Mouse (Mus musculus) limb, embryonic 10.5 days (tissue): ENCODE measurements around the gene Stau1. TPM values are rescaled to one million over a fixed set of nuclear protein-coding genes. Genes with fewer than 3 reads are reported as not detected.
A peak's percentile ranks its signal among the peaks of the same experiment; 100 is the strongest.

Experiments
- DNase-seq: peaks from one replicate; pipeline ENCODE4 v3.0.0-alpha.2; 2017; ENCODE audit warnings: low spot score
- H3K27ac ChIP-seq: fragments of 300-500 bp; sonication (generic); 2 replicates; pipeline ENCODE4 v1.5.1; 2016; ENCODE audit warnings: mild to moderate bottlenecking
- H3K27me3 ChIP-seq: fragments of 300-500 bp; sonication (generic); 2 replicates; pipeline ENCODE4 v1.6.1; 2016; ENCODE audit warnings: low read depth, mild to moderate bottlenecking; ENCODE audit not compliant: poor library complexity, severe bottlenecking
- H3K36me3 ChIP-seq: fragments of 300-500 bp; sonication (generic); 2 replicates; pipeline ENCODE4 v1.6.1; 2016; ENCODE audit warnings: mild to moderate bottlenecking, moderate library complexity
- H3K4me1 ChIP-seq: fragments of 300-500 bp; sonication (generic); 2 replicates; pipeline ENCODE4 v1.6.1; 2016
- H3K4me3 ChIP-seq: fragments of 300-500 bp; sonication (generic); 2 replicates; pipeline ENCODE4 v1.5.1; 2016; ENCODE audit warnings: mild to moderate bottlenecking, moderate library complexity
- H3K9me3 ChIP-seq: fragments of 300-500 bp; sonication (generic); replicated peaks from 2 replicates; pipeline ENCODE4 v1.6.1; 2016; ENCODE audit warnings: mild to moderate bottlenecking
- WGBS: fragments of 180-500 bp; shearing (Covaris S2); methylation state at CpG from one replicate; pipeline ENCODE4 v1.1.7; 2016; 5-methylcytosine and 5-hydroxymethylcytosine counted together
- polyA plus RNA-seq: library from polyadenylated mRNA; unstranded; fragments of >200 nt; fragmentation: Nextera tagmentation; extraction: Ambion mirVana; gene quantifications from 2 replicates; pipeline ENCODE4 v1.2.1, GENCODE M21; 2016

The Stau1 gene
- polyA plus RNA-seq, 1 experiment from 2014 or later: 98.3 TPM

DNA sequence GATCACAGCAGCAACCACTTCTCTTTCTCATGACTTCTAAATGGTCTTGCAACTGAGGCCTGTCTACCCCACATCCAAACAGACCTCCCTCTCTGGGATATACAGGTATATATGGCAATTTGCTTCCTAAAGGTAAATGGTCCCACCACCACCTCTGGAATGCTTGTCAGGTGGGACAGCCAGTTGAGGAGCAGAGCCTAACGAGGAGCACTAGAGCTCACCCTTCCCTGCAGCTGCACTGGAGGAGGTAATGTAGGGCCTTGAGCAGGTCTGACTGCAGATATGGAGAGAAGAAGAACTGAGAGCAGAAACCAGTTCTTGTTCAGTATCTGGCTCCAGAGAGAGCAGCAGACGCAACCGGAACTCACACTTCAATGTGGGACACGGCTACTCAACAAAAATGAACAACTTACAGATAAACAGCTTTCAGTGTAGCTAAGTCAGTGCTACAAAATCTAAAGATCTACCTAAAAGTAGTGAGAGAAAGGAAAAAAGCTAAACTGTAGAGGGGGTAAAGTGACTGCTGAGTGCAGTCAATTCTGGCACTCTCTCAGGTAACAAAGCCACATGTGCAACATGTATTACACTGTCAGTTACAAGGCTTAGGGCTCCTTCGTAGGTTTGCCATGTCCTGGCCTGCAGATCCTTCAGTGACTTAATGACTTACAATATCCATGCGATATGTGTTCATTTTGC is 21.8 kb downstream of the Stau1 start:
- H3K36me3 ChIP-seq: peaks cover 5% of the 10 kb centered on the region; the same call in 1 of the 2 replicates
- no peak for DNase-seq
- H3K27me3 ChIP-seq: no peaks in the 10 kb centered on the region
- H3K4me1 ChIP-seq: peaks cover 34% of the 10 kb centered on the region
- WGBS: 88% methylated on average over 6 of the region's 6 CpGs
- H3K4me3 ChIP-seq: no peak overlapping the region
- no peak overlapping the region for H3K27ac ChIP-seq
- no peaks in the 10 kb centered on the region for H3K9me3 ChIP-seq

DNA sequence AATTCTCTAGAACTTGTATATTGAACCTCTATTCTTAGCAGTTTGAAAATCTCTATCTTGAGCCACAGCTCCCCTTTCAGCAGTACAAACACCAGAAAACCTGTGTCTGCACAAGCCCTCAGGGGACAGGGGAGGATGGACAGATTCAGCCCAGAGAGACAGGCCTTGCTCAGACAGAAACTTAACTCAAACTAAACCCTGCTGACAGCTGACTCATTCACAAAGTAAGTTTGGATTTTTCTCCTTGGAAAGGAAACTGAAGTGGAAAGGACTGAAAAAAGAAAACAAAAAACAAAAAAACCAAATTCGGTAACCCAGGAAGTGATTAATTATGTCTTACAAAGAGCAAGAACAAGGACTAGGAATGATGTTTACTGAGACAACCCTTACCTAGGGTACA is 22.9 kb downstream of the Stau1 start:
- Histone ChIP-seq H3K27me3 (no peaks in the 10 kb centered on the region), H3K4me3 (no peak overlapping the region), H3K27ac (no peak overlapping the region), H3K4me1 (peaks cover 34% of the 10 kb centered on the region), H3K36me3 (peaks cover 5% of the 10 kb centered on the region; the same call in 1 of the 2 replicates), H3K9me3 (no peaks in the 10 kb centered on the region)
- DNase-seq: no peak
- 83% methylated on average over 1 of the region's 1 CpGs for whole genome bisulfite sequencing

DNA sequence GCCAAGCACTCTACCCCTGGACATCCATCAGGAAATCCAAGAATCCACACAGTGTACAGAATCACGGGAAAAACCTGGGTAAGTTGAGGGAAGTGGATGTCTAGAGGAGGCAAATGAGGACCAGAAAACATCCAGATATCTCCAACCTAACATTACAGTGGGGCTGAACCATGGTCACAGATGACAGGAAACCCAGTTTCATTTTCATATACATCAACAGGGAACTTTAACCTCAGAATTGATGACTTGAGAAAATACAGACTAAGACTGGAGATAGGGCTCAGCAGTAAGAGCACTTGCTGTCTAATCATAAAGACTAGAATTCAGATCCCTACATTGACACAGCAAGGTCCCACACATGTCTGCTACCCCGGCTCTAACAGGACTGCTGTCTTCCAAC is 31.3 kb downstream of the Stau1 start:
- 93% methylated on average over 2 of the region's 2 CpGs for WGBS
- H3K36me3 ChIP-seq: peaks cover 40% of the 10 kb centered on the region

DNA sequence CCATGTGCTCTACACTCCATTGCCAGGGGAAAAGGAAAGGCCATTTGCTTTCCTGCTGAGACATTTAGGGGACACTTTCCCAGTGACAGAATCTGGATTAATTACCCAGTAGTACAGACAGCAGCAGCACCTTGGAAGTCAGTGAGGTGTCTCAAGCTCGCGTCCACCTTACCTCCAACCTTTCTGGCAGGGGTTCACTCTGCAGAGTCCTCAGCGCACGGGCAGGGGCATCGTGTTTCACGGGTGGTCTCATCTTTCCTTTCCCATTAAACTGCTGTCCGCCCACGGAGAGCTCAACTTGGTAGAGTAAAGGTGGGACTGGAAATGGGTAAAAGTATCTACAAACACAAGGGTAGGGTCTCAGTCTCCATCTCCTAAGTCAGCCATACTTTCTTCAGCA is 32.8 kb downstream of the Stau1 start:
- no peak overlapping the region for H3K27ac ChIP-seq
- H3K36me3 ChIP-seq: peaks cover 55% of the 10 kb centered on the region
- DNase-seq: no peak
- H3K4me3 ChIP-seq: no peak overlapping the region
- WGBS: 71% methylated on average over 8 of the region's 8 CpGs
- H3K4me1 ChIP-seq: no peaks in the 10 kb centered on the region; the same call in 1 of the 2 replicates
- H3K27me3 ChIP-seq: no peaks in the 10 kb centered on the region
- H3K9me3 ChIP-seq: no peaks in the 10 kb centered on the region

More for the DNA sequence above, 31.3 kb downstream of the Stau1 start:
- no peak for DNase-seq
- H3K9me3 ChIP-seq: no peaks in the 10 kb centered on the region
- no peaks in the 10 kb centered on the region for H3K27me3 ChIP-seq
- no peak overlapping the region for H3K27ac ChIP-seq
- no peak overlapping the region for H3K4me3 ChIP-seq
- H3K4me1 ChIP-seq: no peaks in the 10 kb centered on the region; the same call in 1 of the 2 replicates

DNA sequence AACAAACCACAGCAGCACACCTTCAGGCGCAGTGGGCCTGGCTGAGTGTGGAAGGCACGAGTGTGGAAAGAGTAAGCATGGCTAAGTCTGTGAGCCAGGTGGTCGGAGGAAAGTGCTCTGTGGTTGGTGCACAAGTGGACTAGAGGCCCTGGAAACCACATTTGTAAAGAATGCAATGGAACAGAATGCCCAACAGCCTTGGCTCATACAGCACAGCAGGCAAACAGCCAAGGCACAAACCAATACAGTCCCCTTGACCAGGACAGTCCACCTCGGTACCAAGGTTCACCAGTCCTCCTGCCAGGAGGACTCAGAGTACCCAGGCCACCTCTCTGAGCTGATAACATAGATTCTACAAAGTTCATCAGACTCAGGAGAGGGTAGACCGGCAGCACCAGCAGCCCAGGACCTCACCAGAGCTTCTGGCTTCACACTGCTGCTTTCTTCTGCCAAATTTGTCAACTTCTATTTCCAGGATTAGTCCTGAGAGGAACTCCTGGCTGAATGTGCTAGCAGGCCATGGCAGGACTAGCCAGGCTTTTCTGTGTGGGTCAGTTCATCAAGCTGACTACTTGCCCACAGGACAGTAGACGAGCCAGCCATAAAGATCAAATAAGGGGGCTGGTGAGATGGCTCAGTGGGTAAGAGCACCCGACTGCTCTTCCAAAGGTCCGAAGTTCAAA is 35.3 kb downstream of the Stau1 start:
- no peaks in the 10 kb centered on the region; the same call in 1 of the 2 replicates for H3K4me1 ChIP-seq
- H3K4me3 ChIP-seq: no peak overlapping the region
- H3K27me3 ChIP-seq: no peaks in the 10 kb centered on the region
- H3K9me3 ChIP-seq: no peaks in the 10 kb centered on the region
- peaks cover 80% of the 10 kb centered on the region for H3K36me3 ChIP-seq
- DNase-seq: no peak
- 90% methylated on average over 8 of the region's 8 CpGs for WGBS
- no peak overlapping the region for H3K27ac ChIP-seq

DNA sequence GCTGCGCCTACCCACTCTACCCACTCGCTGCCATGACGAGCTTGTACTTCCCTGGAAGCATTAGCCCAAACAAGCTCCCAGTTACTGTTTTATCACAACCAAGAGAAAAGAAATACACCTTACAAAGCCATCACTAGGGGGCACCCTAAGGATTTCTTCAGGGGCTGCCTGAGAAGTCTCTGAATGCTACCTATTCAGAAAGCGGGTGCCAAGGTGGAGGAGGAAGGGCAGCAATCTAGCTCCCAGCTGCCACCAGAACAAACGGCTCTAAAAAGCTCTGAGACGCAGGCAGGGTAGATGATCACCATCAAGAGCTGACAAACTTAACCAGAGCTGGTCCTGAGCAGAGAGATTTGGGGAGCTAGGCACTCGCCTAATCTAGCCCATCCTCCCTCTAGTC is 39.3 kb downstream of the Stau1 start:
- Histone ChIP-seq H3K27ac (no peak overlapping the region), H3K4me3 (no peak overlapping the region), H3K27me3 (no peaks in the 10 kb centered on the region), H3K9me3 (no peaks in the 10 kb centered on the region), H3K36me3 (peaks cover 97% of the 10 kb centered on the region), H3K4me1 (no peaks in the 10 kb centered on the region)
- DNase-seq: no peak
- WGBS: 66% methylated on average over 7 of the region's 7 CpGs

DNA sequence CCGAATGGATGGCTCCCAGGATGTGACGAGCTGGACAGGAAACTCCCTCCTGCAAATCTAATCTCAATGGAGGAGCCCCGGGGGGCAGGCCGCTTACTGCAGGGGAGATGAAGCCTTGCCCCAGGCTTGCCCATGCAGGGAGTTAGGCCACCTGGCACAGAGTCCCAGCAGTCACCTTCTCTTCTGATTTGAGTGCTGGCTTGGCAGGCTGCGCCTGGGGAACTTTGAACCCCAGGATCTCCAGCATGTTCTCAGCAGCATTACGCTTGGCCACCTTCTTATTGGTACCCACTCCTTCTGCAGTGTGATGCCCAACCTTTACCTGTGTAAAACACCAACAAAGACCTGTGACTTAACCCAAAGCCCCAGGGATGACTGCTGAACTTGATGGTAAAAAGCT is 43.9 kb downstream of the Stau1 start:
- WGBS: 93% methylated on average over 6 of the region's 6 CpGs
- Histone ChIP-seq H3K9me3 (no peaks in the 10 kb centered on the region), H3K27ac (no peak overlapping the region), H3K4me1 (no peaks in the 10 kb centered on the region), H3K36me3 (peaks cover 100% of the 10 kb centered on the region), H3K27me3 (no peaks in the 10 kb centered on the region), H3K4me3 (no peak overlapping the region)
- DNase-seq: no peak

DNA sequence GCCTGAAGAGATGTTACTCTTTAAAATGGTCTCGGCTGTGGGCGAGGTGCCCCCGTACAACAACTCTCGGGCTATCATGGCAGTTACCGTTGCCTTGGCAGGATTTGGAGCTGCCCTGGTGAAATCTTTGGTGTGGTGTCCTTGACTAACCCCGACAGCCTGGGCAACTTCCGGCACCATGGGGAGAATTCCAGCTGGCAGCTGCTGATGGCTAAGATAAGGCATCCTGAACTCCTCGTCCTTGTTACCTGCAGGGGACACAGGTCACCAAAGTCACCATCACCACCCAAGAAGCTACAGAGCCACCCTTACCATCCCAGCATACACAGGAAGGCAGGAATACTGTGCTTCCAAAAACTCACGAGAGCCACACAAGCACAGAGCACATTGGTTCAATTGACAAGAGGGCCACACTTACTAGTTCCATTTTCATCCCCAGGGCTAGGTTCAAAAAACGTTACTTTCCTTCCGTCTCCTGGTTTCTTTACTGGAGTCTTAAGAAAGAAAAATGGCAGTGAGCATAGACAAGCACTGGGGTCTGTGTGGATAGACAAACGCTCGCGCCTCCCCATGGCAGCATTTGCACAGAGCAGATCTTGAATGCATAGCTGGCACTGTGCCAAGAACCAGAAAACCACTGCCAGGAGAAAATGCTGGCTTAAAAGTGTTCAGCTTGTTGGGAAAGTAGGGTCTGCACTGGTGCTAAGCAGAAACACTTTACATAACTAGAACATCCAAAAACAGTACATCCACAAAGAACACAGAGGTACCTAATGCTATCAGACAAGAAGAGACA is 45.0 kb downstream of the Stau1 start:
- Histone ChIP-seq H3K4me3 (no peak overlapping the region), H3K4me1 (no peaks in the 10 kb centered on the region), H3K9me3 (no peaks in the 10 kb centered on the region), H3K27ac (no peak overlapping the region), H3K27me3 (no peaks in the 10 kb centered on the region), H3K36me3 (peaks cover 100% of the 10 kb centered on the region)
- 91% methylated on average over 14 of the region's 14 CpGs for WGBS
- DNase-seq: no peak

DNA sequence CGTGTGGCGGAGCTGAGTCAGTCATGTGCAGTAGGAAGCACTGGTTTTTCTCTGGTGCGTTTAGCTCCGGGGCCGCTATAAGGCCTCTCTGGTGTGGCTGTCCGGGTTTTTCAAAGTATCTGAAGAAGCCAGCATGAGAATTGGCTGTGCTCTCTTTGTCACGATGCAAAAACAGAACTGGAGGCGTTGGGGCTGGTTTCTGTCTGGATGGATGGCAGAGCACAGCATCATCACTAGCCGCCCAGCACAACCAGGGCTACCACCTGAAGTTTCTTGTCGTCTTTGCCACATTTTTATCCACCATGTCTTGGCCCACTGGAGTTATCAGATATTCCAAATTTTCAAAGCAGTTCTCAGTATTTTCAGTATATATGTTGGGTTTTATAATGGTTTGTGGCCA is 47.2 kb downstream of the Stau1 start:
- no peaks in the 10 kb centered on the region for H3K27me3 ChIP-seq
- WGBS: 93% methylated on average over 10 of the region's 10 CpGs
- no peak for DNase-seq
- no peak overlapping the region for H3K27ac ChIP-seq
- peaks cover 100% of the 10 kb centered on the region for H3K36me3 ChIP-seq
- no peaks in the 10 kb centered on the region for H3K9me3 ChIP-seq
- H3K4me3 ChIP-seq: no peak overlapping the region
- H3K4me1 ChIP-seq: no peaks in the 10 kb centered on the region

DNA sequence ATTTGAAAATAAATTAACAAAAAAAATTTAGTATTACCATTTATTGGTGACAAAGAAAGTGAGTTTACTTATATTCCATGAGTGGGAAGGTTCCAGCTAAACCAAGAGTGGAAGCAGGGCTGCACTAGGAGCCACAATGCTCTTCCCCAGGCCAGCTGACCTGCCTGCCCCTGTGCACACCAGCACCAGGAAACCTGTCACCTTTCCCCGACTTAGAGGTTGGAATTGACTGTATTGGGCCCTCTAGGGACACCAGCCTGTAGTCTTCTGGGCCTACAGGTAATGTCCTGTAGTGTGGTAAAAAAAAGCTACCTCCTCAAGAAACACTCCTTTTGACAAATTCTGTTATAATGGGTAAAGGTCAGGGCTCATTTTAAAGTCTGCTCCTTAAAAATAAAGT is 47.9 kb downstream of the Stau1 start:
- Histone ChIP-seq H3K36me3 (peaks cover 100% of the 10 kb centered on the region), H3K4me1 (no peaks in the 10 kb centered on the region), H3K9me3 (no peaks in the 10 kb centered on the region), H3K27me3 (no peaks in the 10 kb centered on the region), H3K4me3 (no peak overlapping the region), H3K27ac (no peak overlapping the region)
- WGBS: 69% methylated on average over 1 of the region's 1 CpGs
- no peak for DNase-seq

DNA sequence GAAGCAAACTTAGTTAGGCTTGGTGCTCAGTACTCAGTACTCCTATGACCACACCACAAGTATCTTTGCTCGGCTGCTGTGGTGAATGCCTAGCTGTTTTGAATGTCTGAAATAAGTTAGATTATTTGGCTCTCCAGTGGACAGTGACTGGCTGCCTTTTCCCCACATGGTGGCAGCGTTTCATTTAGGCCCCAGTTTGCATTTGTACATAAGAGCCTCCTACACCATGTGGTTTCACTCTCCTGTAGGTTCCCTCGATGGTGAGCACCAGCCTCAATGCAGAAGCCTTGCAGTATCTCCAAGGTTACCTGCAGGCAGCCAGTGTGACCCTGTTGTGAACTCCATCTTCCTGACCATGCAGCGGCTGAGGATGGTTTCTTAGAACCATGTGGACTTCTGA is 50.6 kb downstream of the Stau1 start:
- H3K4me1 ChIP-seq: no peaks in the 10 kb centered on the region
- no peaks in the 10 kb centered on the region for H3K9me3 ChIP-seq
- H3K36me3 ChIP-seq: peaks cover 100% of the 10 kb centered on the region
- DNase-seq: peak; percentile 42
- no peak overlapping the region for H3K27ac ChIP-seq
- H3K27me3 ChIP-seq: no peaks in the 10 kb centered on the region
- no peak overlapping the region for H3K4me3 ChIP-seq
- 71% methylated on average over 4 of the region's 4 CpGs for WGBS

DNA sequence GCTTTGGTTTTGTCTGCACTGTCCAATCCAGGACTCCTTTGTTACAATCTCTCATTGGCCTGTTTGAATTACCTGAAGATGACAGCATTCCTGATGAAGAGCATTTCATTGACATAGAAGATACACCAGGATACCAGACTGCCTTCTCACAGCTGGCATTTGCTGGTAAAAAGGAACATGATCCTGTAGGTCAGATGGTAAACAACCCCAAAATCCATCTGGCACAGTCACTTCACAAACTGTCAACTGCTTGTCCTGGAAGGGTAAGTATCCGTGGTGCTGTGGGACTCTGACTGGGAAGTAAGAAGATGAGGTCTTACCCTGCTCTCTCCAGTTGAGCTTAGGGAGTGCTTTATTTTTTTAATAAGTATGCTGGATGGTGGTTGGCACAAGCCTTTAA is 51.8 kb downstream of the Stau1 start:
- Histone ChIP-seq H3K4me3 (no peak overlapping the region), H3K9me3 (no peaks in the 10 kb centered on the region), H3K4me1 (no peaks in the 10 kb centered on the region), H3K27ac (no peak overlapping the region), H3K27me3 (no peaks in the 10 kb centered on the region), H3K36me3 (peaks cover 100% of the 10 kb centered on the region)
- 85% methylated on average over 1 of the region's 1 CpGs for WGBS
- no peak for DNase-seq

DNA sequence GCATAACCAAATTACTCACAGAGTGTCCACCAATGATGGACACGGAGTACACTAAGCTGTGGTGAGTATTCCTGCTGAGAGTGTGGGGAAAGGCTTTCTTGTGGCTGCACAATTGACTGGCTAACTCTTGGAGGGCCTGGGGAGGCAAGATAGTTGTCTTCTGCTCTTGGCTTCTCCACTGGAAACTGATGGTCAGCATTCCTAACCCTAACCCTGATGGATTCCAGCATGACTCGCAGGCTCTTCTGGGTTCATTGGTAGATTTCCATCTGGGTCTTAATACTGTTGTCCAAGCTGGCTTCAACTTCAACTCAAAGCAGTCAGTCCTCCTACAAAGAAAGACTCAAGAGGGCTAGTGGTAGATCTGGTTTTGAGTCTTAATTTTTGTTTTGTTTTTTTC is 53.0 kb downstream of the Stau1 start:
- H3K9me3 ChIP-seq: no peaks in the 10 kb centered on the region
- H3K4me3 ChIP-seq: no peak overlapping the region
- peaks cover 100% of the 10 kb centered on the region for H3K36me3 ChIP-seq
- no peak overlapping the region for H3K27ac ChIP-seq
- no peaks in the 10 kb centered on the region for H3K4me1 ChIP-seq
- 92% methylated on average over 2 of the region's 2 CpGs for WGBS
- no peak for DNase-seq
- no peaks in the 10 kb centered on the region for H3K27me3 ChIP-seq
